Mouse (Mus musculus) kidney, adult 2 months (tissue): ENCODE data around the gene Midn. TPM values are rescaled to one million over a fixed set of nuclear protein-coding genes. Genes with fewer than 3 reads are reported as not detected.

Source experiments
- DNase-seq: peaks from one replicate; pipeline ENCODE4 v3.0.0; 2021
- H3K27ac ChIP-seq: fragments of 200-500 bp; 2 replicates; pipeline ENCODE4 v1.5.1; 2012; ENCODE audit warnings: low read depth, low read length, control low read depth, inconsistent platforms; ENCODE audit not compliant: insufficient read depth
- H3K27me3 ChIP-seq: fragments of 200-500 bp; replicated peaks from 2 replicates; pipeline ENCODE4 v1.6.1; 2012; ENCODE audit warnings: mild to moderate bottlenecking, moderate library complexity, low read length, inconsistent platforms; ENCODE audit not compliant: control insufficient read depth, insufficient read depth
- H3K36me3 ChIP-seq: fragments of 200-500 bp; 2 replicates; pipeline ENCODE4 v1.6.1; 2012; ENCODE audit warnings: mild to moderate bottlenecking, moderate library complexity, low read length, inconsistent platforms; ENCODE audit not compliant: control insufficient read depth, insufficient read depth
- H3K4me1 ChIP-seq: fragments of 200-500 bp; 2 replicates; pipeline ENCODE4 v1.6.1; 2011; ENCODE audit warnings: low read length; ENCODE audit not compliant: control insufficient read depth, insufficient read depth
- H3K4me3 ChIP-seq: fragments of 200-500 bp; 2 replicates; pipeline ENCODE4 v1.5.1; 2011; ENCODE audit warnings: mild to moderate bottlenecking, low read depth, low read length, control low read depth; ENCODE audit not compliant: insufficient read depth
- CTCF ChIP-seq: fragments of 200-500 bp; conservative IDR thresholded peaks from 2 replicates; pipeline ENCODE4 v1.5.1; 2011; ENCODE audit warnings: low read depth, mild to moderate bottlenecking, control low read depth, low read length, moderate library complexity, mixed read lengths; ENCODE audit not compliant: insufficient read depth, insufficient read length
- POLR2A ChIP-seq: fragments of 200-500 bp; IDR thresholded peaks from one replicate; pipeline ENCODE4 v1.6.1; 2011; ENCODE audit warnings: low read depth, low read length, control low read depth
- WGBS: fragments of 180-500 bp; shearing (Covaris S2); methylation state at CpG from one replicate; pipeline ENCODE4 v1.1.7; 2018; 5-methylcytosine and 5-hydroxymethylcytosine counted together
- polyA plus RNA-seq: library from polyadenylated mRNA; depleted of rRNA; stranded (reverse); fragments of >200 nt; gene quantifications from 2 replicates; pipeline ENCODE4 v1.2.3, GENCODE M21; 2012

Midn gene
- polyA plus RNA-seq, 1 experiment: 67.0 TPM

DNA sequence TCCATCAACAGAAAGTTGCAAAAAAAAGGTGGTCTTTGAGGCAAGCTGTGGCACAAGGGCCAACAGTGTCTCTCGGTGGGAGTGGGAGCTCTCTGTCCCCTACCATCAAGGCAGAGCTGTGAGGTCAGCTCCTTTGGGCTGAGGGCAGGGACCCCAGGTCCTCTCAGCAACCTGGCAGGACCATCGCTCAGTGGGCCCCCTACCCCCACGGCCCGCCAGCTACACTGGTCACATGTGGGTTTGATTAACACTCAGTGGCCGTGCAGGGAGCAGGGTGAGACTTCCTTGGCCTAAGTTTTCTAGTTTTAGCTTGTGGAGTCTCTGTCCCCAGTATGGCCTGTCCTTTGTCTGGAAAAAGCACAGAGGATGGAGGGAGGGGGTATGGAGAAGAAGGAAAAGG lies 32.8 kb downstream of the Midn start:
- H3K4me1 ChIP-seq: no peaks in the 10 kb centered on the region
- DNase-seq: no peak
- WGBS: 81% methylated on average over 5 of the region's 5 CpGs
- TF ChIP-seq POLR2A (no peak), CTCF (no peak)
- no peak overlapping the region for H3K4me3 ChIP-seq
- H3K27me3 ChIP-seq: no peaks in the 10 kb centered on the region; the same call in 1 of the 2 replicates
- H3K27ac ChIP-seq: no peak overlapping the region
- no peaks in the 10 kb centered on the region for H3K36me3 ChIP-seq

DNA sequence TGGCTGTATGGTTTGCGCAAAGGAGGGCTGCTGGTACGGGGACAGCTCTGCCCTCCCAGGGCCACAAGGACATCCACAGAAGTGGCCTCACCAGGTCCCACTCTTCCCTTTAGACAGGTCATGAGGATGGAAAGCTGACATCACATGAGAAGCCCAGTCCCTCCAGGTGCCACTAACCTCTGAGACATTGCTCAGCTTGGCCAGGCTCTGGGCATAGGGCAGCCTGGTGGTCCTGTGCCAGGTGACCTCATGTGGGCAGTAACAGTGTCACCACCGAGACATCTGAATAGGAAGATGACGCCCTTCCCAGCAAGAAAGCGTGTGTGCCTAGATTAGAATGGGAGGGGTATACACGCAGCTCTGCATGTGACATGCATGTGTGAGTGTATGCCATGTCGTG lies 34.5 kb downstream of the Midn start:
- WGBS: 90% methylated on average over 7 of the region's 7 CpGs

DNA sequence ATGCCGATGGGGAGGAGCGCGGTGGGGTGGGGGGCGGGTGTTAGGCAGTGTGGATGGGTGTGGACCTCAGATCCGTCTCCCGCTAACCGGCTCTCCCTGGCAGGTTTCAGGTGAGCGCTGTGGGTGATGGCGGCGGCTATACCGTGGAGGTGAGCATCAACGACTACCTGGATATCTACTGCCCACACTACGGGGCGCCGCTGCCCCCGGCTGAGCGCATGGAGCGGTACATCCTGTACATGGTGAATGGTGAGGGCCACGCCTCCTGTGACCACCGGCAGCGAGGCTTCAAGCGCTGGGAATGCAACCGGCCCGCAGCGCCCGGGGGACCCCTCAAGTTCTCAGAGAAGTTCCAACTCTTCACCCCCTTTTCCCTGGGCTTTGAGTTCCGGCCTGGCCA lies 38.6 kb downstream of the Midn start:
- H3K27ac ChIP-seq: no peak overlapping the region
- no peak overlapping the region for H3K4me3 ChIP-seq
- H3K27me3 ChIP-seq: peaks cover 5% of the 10 kb centered on the region; the same call in 1 of the 2 replicates
- no peaks in the 10 kb centered on the region for H3K36me3 ChIP-seq
- 52% methylated on average over 27 of the region's 27 CpGs for WGBS
- H3K4me1 ChIP-seq: no peaks in the 10 kb centered on the region
- TF ChIP-seq CTCF (no peak), POLR2A (no peak)
- DNase-seq: no peak

More for the DNA sequence above, 34.5 kb downstream of the Midn start:
- Histone ChIP-seq H3K27ac (no peak overlapping the region), H3K27me3 (no peaks in the 10 kb centered on the region; the same call in 1 of the 2 replicates), H3K36me3 (no peaks in the 10 kb centered on the region), H3K4me1 (no peaks in the 10 kb centered on the region), H3K4me3 (no peak overlapping the region)
- no peak for DNase-seq
- no peak for TF ChIP-seq CTCF
- TF ChIP-seq POLR2A: no peak

DNA sequence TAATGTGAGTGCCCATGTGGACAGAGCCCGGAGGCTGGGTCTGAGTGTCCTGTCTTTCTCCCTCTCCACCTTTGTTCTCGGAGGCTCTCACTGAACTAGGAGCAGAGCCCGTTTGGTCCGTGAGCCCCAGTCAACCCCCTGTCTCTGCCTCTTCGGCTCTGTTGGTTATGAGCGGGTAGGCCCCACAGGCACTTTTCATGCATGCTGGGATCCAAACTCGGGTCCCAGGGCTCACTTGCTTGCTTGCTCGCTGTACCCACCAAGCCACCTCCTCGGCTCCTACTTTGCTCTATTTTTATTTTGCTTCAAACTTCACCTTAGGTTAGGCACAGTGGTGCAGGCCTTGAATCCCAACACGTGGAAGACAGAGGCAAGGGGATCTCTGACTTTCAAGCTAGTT lies 39.7 kb downstream of the Midn start:
- no peak for DNase-seq
- Histone ChIP-seq H3K36me3 (no peaks in the 10 kb centered on the region), H3K27me3 (peaks cover 5% of the 10 kb centered on the region; the same call in 1 of the 2 replicates), H3K27ac (no peak overlapping the region), H3K4me1 (no peaks in the 10 kb centered on the region), H3K4me3 (no peak overlapping the region)
- 97% methylated on average over 10 of the region's 10 CpGs for WGBS
- TF ChIP-seq CTCF (no peak), POLR2A (no peak)

DNA sequence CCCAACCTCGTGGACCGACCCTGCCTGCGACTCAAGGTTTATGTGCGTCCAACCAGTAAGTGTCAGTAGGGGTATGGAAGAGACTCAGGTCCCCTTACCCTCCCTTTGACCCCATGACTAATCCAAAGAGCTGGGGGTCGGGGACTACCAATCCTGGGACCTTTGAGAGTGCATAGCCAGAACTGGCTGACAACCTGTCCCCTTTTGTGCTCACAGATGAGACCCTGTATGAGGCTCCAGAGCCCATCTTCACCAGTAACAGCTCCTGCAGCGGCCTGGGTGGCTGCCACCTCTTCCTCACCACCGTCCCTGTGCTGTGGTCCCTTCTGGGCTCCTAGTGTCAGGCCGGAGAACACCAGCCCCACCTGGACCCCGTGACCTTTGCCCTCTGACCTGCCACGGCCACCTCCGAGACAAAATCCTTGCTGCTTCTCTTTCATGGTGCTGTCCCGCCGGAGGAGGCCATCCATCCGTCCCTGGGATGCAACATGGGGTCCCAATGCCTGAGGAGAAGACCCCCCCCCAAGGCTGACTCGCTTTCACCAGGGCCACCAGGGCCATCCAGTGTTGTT lies 40.5 kb downstream of the Midn start:
- DNase-seq: no peak
- TF ChIP-seq CTCF (no peak), POLR2A (no peak)
- 83% methylated on average over 15 of the region's 15 CpGs for WGBS
- H3K36me3 ChIP-seq: no peaks in the 10 kb centered on the region
- no peak overlapping the region for H3K4me3 ChIP-seq
- peaks cover 5% of the 10 kb centered on the region; the same call in 1 of the 2 replicates for H3K27me3 ChIP-seq
- no peak overlapping the region for H3K27ac ChIP-seq
- H3K4me1 ChIP-seq: no peaks in the 10 kb centered on the region

DNA sequence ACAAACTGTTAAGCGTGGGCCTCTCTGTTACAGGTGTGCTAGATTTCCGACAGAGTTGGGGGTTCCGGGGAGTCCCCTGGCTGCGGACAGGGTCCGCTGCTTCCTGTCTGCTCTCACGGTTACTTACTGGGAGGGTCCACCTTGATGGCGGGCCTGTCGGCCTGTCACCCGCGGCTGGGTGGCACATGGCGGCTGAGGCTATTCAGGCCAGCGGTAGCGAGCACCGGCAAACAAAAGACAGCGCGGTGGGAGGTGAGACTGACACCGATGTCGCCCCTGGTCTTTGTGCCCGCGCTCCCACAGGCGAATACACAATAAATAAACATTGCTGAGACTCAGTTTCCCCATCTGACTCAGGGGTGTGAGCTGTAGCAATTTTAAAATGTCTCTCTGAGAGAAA lies 41.9 kb downstream of the Midn start:
- peaks cover 5% of the 10 kb centered on the region; the same call in 1 of the 2 replicates for H3K27me3 ChIP-seq
- no peaks in the 10 kb centered on the region for H3K36me3 ChIP-seq
- no peak overlapping the region for H3K27ac ChIP-seq
- WGBS: 11% methylated on average over 21 of the region's 21 CpGs
- no peak overlapping the region for H3K4me3 ChIP-seq
- TF ChIP-seq POLR2A (no peak), CTCF (no peak)
- H3K4me1 ChIP-seq: no peaks in the 10 kb centered on the region
- no peak for DNase-seq

DNA sequence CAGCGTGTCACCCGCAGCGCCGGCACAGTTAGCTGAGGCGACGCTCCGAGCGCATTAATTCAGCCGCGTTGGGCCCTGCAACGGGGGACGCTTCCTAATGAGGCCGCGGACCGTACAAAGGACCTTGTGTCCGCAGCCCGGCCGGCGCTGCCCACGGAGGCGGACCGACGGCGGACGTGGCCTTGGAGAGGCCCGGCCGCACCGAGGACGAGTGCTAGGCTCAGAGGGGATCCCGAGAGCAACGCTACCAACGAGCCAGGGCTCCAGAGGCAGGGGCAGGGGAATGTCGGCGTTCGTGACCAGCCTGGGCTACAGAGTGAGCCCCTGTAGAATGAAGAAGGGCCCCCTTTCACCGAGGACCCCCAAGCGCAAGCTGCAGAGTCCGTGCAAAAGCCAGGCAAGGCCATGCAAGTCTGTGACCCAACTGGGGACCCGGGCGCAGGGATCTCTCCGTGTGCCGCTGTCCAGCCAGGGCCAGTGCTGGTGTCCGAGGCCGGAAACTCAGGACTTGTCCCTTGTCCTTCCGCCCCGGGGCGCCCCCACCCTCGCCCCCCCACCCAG lies 42.5 kb downstream of the Midn start:
- H3K4me1 ChIP-seq: no peaks in the 10 kb centered on the region
- DNase-seq: peak; percentile 37
- peak overlapping the region; percentile 55 for H3K4me3 ChIP-seq
- H3K27ac ChIP-seq: no peak overlapping the region
- H3K36me3 ChIP-seq: no peaks in the 10 kb centered on the region
- peaks cover 5% of the 10 kb centered on the region; the same call in 1 of the 2 replicates for H3K27me3 ChIP-seq
- WGBS: under 1% methylated on average over 48 of the region's 48 CpGs
- TF ChIP-seq POLR2A (no peak), CTCF (no peak)
